Mouse (Mus musculus) myocyte (in vitro differentiated cells): ENCODE results near the gene Tmem191c.

ENCODE experiments used
- CEBPB ChIP-seq: IDR thresholded peaks from 2 replicates; pipeline ENCODE4 v1.6.1; 2011; ENCODE audit warnings: mild to moderate bottlenecking, moderate library complexity; ENCODE audit not compliant: poor library complexity, insufficient read depth, severe bottlenecking
- E2F4 ChIP-seq: IDR thresholded peaks from one replicate; pipeline ENCODE4 v1.6.1; 2011; ENCODE audit warnings: mild to moderate bottlenecking, control low read depth, moderate library complexity; ENCODE audit not compliant: insufficient read depth
- MAX ChIP-seq: IDR thresholded peaks from one replicate; pipeline ENCODE4 v1.6.1; 2011; ENCODE audit warnings: low read depth, mild to moderate bottlenecking, control low read depth
- MYOD1 ChIP-seq, 3 experiments: IDR thresholded peaks; one replicate each; pipeline ENCODE4 v1.6.1; 2011; ENCODE audit warnings: control low read depth in 2 of 3, low read depth in 2 of 3, mild to moderate bottlenecking in 2 of 3, moderate library complexity in 1 of 3; ENCODE audit not compliant: insufficient read length in 2 of 3, control insufficient read depth in 1 of 3
- MYOG ChIP-seq, 3 experiments: IDR thresholded peaks; one replicate each; pipeline ENCODE4 v1.6.1; 2011; ENCODE audit warnings: control low read depth in 2 of 3, low read depth in 2 of 3, mild to moderate bottlenecking in 2 of 3; ENCODE audit not compliant: insufficient read length in 2 of 3, control insufficient read depth in 1 of 3, insufficient read depth in 1 of 3
- POLR2A ChIP-seq: IDR thresholded peaks from one replicate; pipeline ENCODE4 v1.6.1; 2011; ENCODE audit warnings: low read depth, mild to moderate bottlenecking, control low read depth, moderate library complexity; ENCODE audit not compliant: insufficient read length
- POLR2AphosphoS2 ChIP-seq: IDR thresholded peaks from one replicate; pipeline ENCODE4 v1.6.1; 2011; ENCODE audit warnings: low read depth, control low read depth; ENCODE audit not compliant: insufficient read length
- REST ChIP-seq: IDR thresholded peaks from one replicate; pipeline ENCODE4 v1.6.1; 2011; ENCODE audit warnings: mild to moderate bottlenecking, control low read depth, moderate library complexity; ENCODE audit not compliant: insufficient read depth, insufficient read length
- SRF ChIP-seq: IDR thresholded peaks from one replicate; pipeline ENCODE4 v1.6.1; 2011; ENCODE audit warnings: low read depth; ENCODE audit not compliant: control insufficient read depth, insufficient read length
- TCF12 ChIP-seq: IDR thresholded peaks from one replicate; pipeline ENCODE4 v1.6.1; 2011; ENCODE audit warnings: mild to moderate bottlenecking, control low read depth; ENCODE audit not compliant: poor library complexity, insufficient read depth, severe bottlenecking
- TCF3 ChIP-seq: IDR thresholded peaks from one replicate; pipeline ENCODE4 v1.6.1; 2011; ENCODE audit warnings: low read depth, control low read depth; ENCODE audit not compliant: insufficient read length
- USF1 ChIP-seq: IDR thresholded peaks from one replicate; pipeline ENCODE4 v1.6.1; 2011; ENCODE audit warnings: low read depth, mild to moderate bottlenecking, control low read depth, moderate library complexity

GRCm38 (mm10) chr16:17233702-17234498, 42.0 kb upstream of the Tmem191c start:
- TF ChIP-seq USF1 (no peak), POLR2A (no peak), CEBPB (no peak), POLR2AphosphoS2 (no peak), MYOG (IDR thresholded peaks at IDR 0.05; ENCODE audit: control insufficient read depth in 1 of 3, insufficient read depth in 1 of 3, insufficient read length in 2 of 3, low read depth in 2 of 3) (no peak), E2F4 (no peak), MAX (no peak), MYOD1 (IDR thresholded peaks at IDR 0.05; ENCODE audit: control insufficient read depth in 1 of 3, insufficient read length in 2 of 3, low read depth in 2 of 3) (no peak), TCF12 (no peak), REST (no peak), TCF3 (no peak), SRF (no peak)
